Mouse (Mus musculus) stomach, embryonic 16.5 days (tissue): ENCODE measurements around the gene Nfkbib. TPM values are rescaled to one million over a fixed set of nuclear protein-coding genes. Genes with fewer than 3 reads are reported as not detected.

Experiments
- ATAC-seq: fragments of 200-750 bp; cut with Nextera tagmentation; 2 replicates; pipeline ENCODE4 v1.8.0; 2017; ENCODE audit warnings: moderate number of reproducible peaks, moderate TSS enrichment; ENCODE audit not compliant: insufficient read depth, low FRiP score
- H3K27ac ChIP-seq: fragments of 300-500 bp; sonication (generic); 2 replicates; pipeline ENCODE4 v1.5.1; 2014; ENCODE audit warnings: low read length
- H3K27me3 ChIP-seq: fragments of 300-500 bp; sonication (generic); 2 replicates; pipeline ENCODE4 v1.6.1; 2014; ENCODE audit warnings: low read length, control low read depth, mixed read lengths; ENCODE audit not compliant: control insufficient read depth, insufficient read depth
- H3K36me3 ChIP-seq: fragments of 300-500 bp; sonication (generic); 2 replicates; pipeline ENCODE4 v1.6.1; 2014; ENCODE audit warnings: low read length; ENCODE audit not compliant: control insufficient read depth, insufficient read depth
- H3K4me1 ChIP-seq: fragments of 300-500 bp; sonication (generic); 2 replicates; pipeline ENCODE4 v1.6.1; 2014; ENCODE audit warnings: low read length, control low read depth, mixed read lengths; ENCODE audit not compliant: control insufficient read depth, insufficient read depth
- H3K4me2 ChIP-seq: fragments of 300-500 bp; sonication (generic); 2 replicates; pipeline ENCODE4 v1.6.1; 2014; ENCODE audit warnings: low read depth, low read length, mixed read lengths
- H3K4me3 ChIP-seq: fragments of 300-500 bp; sonication (generic); replicated peaks from 2 replicates; pipeline ENCODE4 v1.5.1; 2014; ENCODE audit warnings: mild to moderate bottlenecking, low read length
- H3K9ac ChIP-seq: fragments of 300-500 bp; sonication (generic); 2 replicates; pipeline ENCODE4 v1.6.1; 2014; ENCODE audit warnings: low read length
- H3K9me3 ChIP-seq: fragments of 300-500 bp; sonication (generic); replicated peaks from 2 replicates; pipeline ENCODE4 v1.6.1; 2016; ENCODE audit warnings: low read length, control low read depth; ENCODE audit not compliant: control insufficient read depth
- WGBS: fragments of 180-500 bp; shearing (Covaris S2); extraction: QIAGEN DNeasy Blood & Tissue Kit; methylation state at CpG from one replicate; pipeline ENCODE4 v1.1.7; 2014; 5-methylcytosine and 5-hydroxymethylcytosine counted together
- polyA plus RNA-seq: library from polyadenylated mRNA; unstranded; fragments of >200 nt; fragmentation: Nextera tagmentation; extraction: Ambion mirVana; gene quantifications from 2 replicates; pipeline ENCODE4 v1.2.1, GENCODE M21; 2015

Gene Nfkbib
- polyA plus RNA-seq, 1 experiment from 2014 or later, result 37.2 TPM

DNA sequence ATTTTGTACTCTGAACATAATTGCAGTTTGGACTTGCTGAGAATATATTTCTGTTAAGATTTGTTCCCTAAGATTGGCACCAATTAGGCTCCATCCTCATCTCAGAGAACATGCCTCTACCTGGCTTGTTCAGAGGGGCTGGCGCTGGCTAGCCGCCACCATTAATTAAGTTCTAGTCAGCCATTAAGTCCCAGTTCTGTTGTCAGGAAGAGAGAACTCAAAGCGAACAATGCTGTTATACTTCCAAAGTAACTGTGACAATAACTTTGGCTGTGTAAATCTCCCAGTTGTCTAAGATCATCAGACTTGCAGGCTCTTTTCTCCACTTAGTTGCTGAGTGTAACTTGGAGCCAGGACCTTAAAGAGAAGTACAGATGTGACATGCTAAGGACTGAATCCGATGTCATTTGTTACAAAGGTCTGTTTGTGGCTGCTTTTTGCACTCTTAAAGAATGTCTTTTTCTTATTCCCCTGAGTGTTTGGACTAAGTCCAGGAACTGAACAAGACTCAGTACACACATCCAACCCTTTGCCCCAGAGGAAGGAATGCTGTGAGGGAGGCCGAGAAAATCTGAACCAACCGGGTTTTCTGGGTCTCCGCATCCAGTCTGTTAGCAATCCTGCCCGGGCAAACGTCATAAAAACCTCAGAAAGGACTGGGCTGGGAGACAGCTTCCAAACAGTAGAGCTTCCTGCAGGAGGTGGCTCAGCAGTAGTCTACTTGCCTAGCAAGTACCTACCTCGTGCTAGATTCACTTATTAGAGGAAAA is 34.8 kb upstream of the Nfkbib start:
- Histone ChIP-seq H3K9ac (peak overlapping the region; percentile 63), H3K27ac (peak overlapping the region; percentile 100), H3K9me3 (no peaks in the 10 kb centered on the region), H3K4me2 (peak overlapping the region; percentile 42), H3K4me3 (peak overlapping the region; percentile 19), H3K4me1 (peaks cover 38% of the 10 kb centered on the region), H3K36me3 (no peaks in the 10 kb centered on the region), H3K27me3 (no peaks in the 10 kb centered on the region)
- peak; percentile 81 for ATAC-seq
- WGBS, result 17% methylated on average over 10 of the region's 10 CpGs

DNA sequence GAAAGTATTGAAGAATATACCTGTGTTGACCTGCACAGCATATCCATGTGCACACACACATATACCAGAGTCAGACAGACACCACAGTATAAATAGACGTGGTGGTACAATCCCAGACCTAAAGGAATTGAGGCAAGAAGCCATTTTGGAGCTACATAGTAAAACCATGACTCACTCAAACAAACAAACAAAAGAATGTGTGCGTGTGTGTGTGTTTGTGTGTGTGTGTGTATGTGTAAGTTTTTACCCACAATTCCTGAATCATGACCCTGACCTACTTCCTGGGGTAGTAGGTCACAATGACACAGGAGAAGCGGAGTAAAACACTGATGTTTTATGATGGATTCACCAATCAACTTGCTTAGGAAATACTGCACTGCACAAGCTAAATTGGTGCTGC is 34.1 kb upstream of the Nfkbib start:
- no peak for ATAC-seq
- Histone ChIP-seq H3K36me3 (no peaks in the 10 kb centered on the region), H3K9ac (no peak overlapping the region), H3K4me2 (0 out of 2 replicates have a peak overlapping the region, but pooled peaks have one; percentile 42), H3K9me3 (no peaks in the 10 kb centered on the region), H3K4me1 (peaks cover 43% of the 10 kb centered on the region), H3K4me3 (no peak overlapping the region), H3K27me3 (no peaks in the 10 kb centered on the region), H3K27ac (peak overlapping the region; percentile 100)
- 52% methylated on average over 3 of the region's 3 CpGs for WGBS

DNA sequence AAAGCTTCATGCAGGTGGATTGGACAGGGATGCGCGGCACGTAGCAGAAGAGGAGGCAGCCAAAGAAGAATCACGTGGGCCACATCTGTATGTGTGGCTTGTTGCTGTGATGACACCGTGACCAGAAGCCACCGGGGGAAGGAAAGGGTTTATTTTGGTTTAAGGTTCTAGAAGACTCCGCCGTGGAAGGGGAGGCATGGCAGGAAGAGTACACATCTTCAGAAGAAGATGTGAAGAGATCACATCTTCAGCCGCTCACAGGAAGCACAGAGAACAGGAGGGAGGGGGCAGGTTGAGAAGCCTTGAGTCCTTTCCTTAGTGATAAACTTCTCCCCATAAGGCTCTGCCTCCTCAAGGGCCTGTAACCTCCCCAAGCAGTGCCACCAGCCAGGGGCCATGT is 32.7 kb upstream of the Nfkbib start:
- WGBS, result 89% methylated on average over 9 of the region's 9 CpGs
- Histone ChIP-seq H3K27me3 (no peaks in the 10 kb centered on the region), H3K4me3 (no peak overlapping the region), H3K9me3 (no peaks in the 10 kb centered on the region), H3K9ac (no peak overlapping the region), H3K36me3 (no peaks in the 10 kb centered on the region), H3K4me1 (peaks cover 43% of the 10 kb centered on the region), H3K27ac (peak overlapping the region; percentile 100; the same call in 1 of the 2 replicates), H3K4me2 (no peak overlapping the region)
- ATAC-seq, result no peak

- Histone ChIP-seq H3K4me1 (peaks cover 12% of the 10 kb centered on the region), H3K4me2 (peak overlapping the region; percentile 46), H3K4me3 (peak overlapping the region; percentile 9), H3K36me3 (no peaks in the 10 kb centered on the region), H3K9ac (peak overlapping the region; percentile 72), H3K27me3 (no peaks in the 10 kb centered on the region), H3K27ac (peak overlapping the region; percentile 1; the same call in 1 of the 2 replicates), H3K9me3 (no peaks in the 10 kb centered on the region)
- 13% methylated on average over 32 of the region's 32 CpGs for WGBS
- ATAC-seq, result peak; percentile 63
Measured at GRCm38 (mm10) chr7:28796562-28796975, 29.3 kb upstream of the Nfkbib start.

GRCm38 (mm10) chr7:28795832-28796231 is 28.5 kb upstream of the Nfkbib start:
- WGBS, result 72% methylated on average over 15 of the region's 15 CpGs
- H3K4me3 ChIP-seq, result peak overlapping the region; percentile 9; the same call in 1 of the 2 replicates
- H3K4me1 ChIP-seq, result peaks cover 5% of the 10 kb centered on the region
- H3K9me3 ChIP-seq, result no peaks in the 10 kb centered on the region
- no peak overlapping the region for H3K9ac ChIP-seq
- no peak for ATAC-seq
- no peaks in the 10 kb centered on the region for H3K36me3 ChIP-seq
- H3K4me2 ChIP-seq, result peak overlapping the region; percentile 46; the same call in 1 of the 2 replicates
- H3K27me3 ChIP-seq, result no peaks in the 10 kb centered on the region
- peak overlapping the region; percentile 1; the same call in 1 of the 2 replicates for H3K27ac ChIP-seq

DNA sequence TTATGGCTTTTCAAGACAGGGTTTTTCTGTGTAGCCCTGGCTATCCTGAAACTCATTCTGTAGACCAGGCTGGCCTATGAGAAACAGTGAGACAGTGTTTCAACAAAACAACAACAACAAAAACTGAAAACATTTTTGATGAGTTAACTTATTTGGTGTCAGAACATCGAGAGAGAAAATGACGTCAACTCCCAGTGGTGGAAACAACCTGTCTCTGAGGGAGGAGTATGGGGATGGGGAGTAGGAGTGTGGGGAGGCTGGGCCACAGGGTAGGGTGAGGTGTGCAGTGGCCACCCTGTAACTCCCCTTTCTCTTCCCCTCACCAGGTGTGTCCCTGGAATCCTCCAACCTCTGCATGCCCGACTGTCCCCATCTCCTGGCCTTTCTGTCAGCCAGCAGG is 27.2 kb upstream of the Nfkbib start:
- Histone ChIP-seq H3K4me2 (no peak overlapping the region), H3K4me1 (peaks cover 10% of the 10 kb centered on the region), H3K27me3 (no peaks in the 10 kb centered on the region), H3K9me3 (no peaks in the 10 kb centered on the region), H3K4me3 (no peak overlapping the region), H3K9ac (no peak overlapping the region), H3K27ac (no peak overlapping the region), H3K36me3 (no peaks in the 10 kb centered on the region)
- 77% methylated on average over 3 of the region's 3 CpGs for WGBS
- ATAC-seq, result no peak

- no peak overlapping the region for H3K9ac ChIP-seq
- no peak for ATAC-seq
- H3K27ac ChIP-seq, result no peak overlapping the region
- H3K4me2 ChIP-seq, result no peak overlapping the region
- 42% methylated on average over 2 of the region's 2 CpGs for WGBS
- no peaks in the 10 kb centered on the region for H3K36me3 ChIP-seq
- H3K27me3 ChIP-seq, result no peaks in the 10 kb centered on the region
- peaks cover 16% of the 10 kb centered on the region for H3K4me1 ChIP-seq
- no peak overlapping the region for H3K4me3 ChIP-seq
- no peaks in the 10 kb centered on the region for H3K9me3 ChIP-seq
Measured at GRCm38 (mm10) chr7:28793834-28794233, 26.5 kb upstream of the Nfkbib start.

DNA sequence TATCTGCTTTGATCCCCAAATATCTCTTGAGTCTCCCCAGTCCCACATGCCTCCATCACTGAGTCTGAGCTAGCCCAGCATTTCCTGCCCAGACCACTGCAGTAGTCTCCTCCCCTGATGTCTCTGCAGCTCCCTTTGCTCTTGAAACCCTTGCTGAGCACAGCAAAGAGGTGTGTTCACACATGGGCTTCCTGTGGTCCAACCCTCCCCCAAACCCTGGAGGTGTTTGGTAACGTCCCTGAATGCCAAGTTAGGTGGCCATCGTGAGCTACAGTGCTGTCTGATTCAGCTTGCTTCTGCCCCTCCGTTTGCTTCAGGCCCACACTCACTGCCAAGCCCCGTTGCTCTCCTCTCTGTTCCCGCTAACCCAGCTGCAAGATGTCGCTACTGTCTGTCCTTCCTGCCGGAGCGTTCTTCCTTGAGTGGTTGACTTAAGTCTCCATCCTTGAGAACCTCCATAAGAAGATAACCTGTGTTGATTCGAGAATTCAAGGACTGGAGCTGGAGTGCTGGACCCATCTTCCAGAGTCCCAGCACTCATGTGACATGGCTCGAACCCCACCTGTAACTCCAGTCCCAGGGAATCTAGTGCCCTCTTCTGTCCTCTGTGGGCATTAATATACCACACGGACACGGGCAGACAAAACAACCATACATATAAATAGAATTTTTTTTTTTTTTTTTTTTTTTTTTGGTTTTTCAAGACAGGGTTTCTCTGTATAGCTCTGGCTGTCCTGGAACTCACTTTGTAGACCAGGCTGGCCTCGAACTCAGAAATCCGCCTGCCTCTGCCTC is 25.3 kb upstream of the Nfkbib start:
- Histone ChIP-seq H3K4me3 (no peak overlapping the region), H3K9ac (no peak overlapping the region), H3K4me2 (no peak overlapping the region), H3K27ac (no peak overlapping the region), H3K36me3 (no peaks in the 10 kb centered on the region), H3K4me1 (peaks cover 16% of the 10 kb centered on the region), H3K27me3 (no peaks in the 10 kb centered on the region), H3K9me3 (no peaks in the 10 kb centered on the region)
- no peak for ATAC-seq
- 65% methylated on average over 14 of the region's 14 CpGs for WGBS

GRCm38 (mm10) chr7:28791706-28792105 is 24.4 kb upstream of the Nfkbib start:
- no peak for ATAC-seq
- H3K27me3 ChIP-seq, result no peaks in the 10 kb centered on the region

More at GRCm38 (mm10) chr7:28791706-28792105, 24.4 kb upstream of the Nfkbib start:
- no peak overlapping the region for H3K9ac ChIP-seq
- no peak overlapping the region for H3K4me3 ChIP-seq
- no peaks in the 10 kb centered on the region for H3K9me3 ChIP-seq
- H3K27ac ChIP-seq, result no peak overlapping the region
- peaks cover 13% of the 10 kb centered on the region; the same call in 1 of the 2 replicates for H3K4me1 ChIP-seq
- H3K4me2 ChIP-seq, result no peak overlapping the region
- H3K36me3 ChIP-seq, result no peaks in the 10 kb centered on the region
